Mouse (Mus musculus) intestine, embryonic 14.5 days (tissue): ENCODE data around the gene Sp7. TPM values are rescaled to one million over a fixed set of nuclear protein-coding genes. Genes with fewer than 3 reads are reported as not detected.

Experiments used
- ATAC-seq: fragments of 200-750 bp; cut with Nextera tagmentation; replicated peaks from 2 replicates; pipeline ENCODE4 v1.8.0; 2017; ENCODE audit warnings: low read depth, moderate number of reproducible peaks, moderate TSS enrichment, moderate library complexity; ENCODE audit not compliant: low FRiP score, low TSS enrichment
- DNase-seq: peaks from one replicate; pipeline ENCODE4 v3.0.0-alpha.2; 2018; ENCODE audit warnings: low spot score
- H3K27ac ChIP-seq: fragments of 300-500 bp; sonication (generic); 2 replicates; pipeline ENCODE4 v1.5.1; 2014; ENCODE audit warnings: low read depth, mild to moderate bottlenecking, control low read depth
- H3K27me3 ChIP-seq: fragments of 300-500 bp; sonication (generic); replicated peaks from 2 replicates; pipeline ENCODE4 v1.6.1; 2014; ENCODE audit warnings: low read length, control low read depth; ENCODE audit not compliant: control insufficient read depth, insufficient read depth
- H3K36me3 ChIP-seq: fragments of 300-500 bp; sonication (generic); 2 replicates; pipeline ENCODE4 v1.6.1; 2014; ENCODE audit warnings: low read length, control low read depth; ENCODE audit not compliant: control insufficient read depth, insufficient read depth
- H3K4me1 ChIP-seq: fragments of 300-500 bp; sonication (generic); replicated peaks from 2 replicates; pipeline ENCODE4 v1.6.1; 2014; ENCODE audit warnings: low read length, control low read depth, mixed read lengths; ENCODE audit not compliant: control insufficient read depth, insufficient read depth
- H3K4me2 ChIP-seq: fragments of 300-500 bp; sonication (generic); 2 replicates; pipeline ENCODE4 v1.6.1; 2014; ENCODE audit warnings: low read length
- H3K4me3 ChIP-seq: fragments of 300-500 bp; sonication (generic); 2 replicates; pipeline ENCODE4 v1.5.1; 2014; ENCODE audit warnings: low read depth, low read length, control low read depth, mixed read lengths
- H3K9ac ChIP-seq: fragments of 300-500 bp; sonication (generic); 2 replicates; pipeline ENCODE4 v1.6.1; 2014; ENCODE audit warnings: mild to moderate bottlenecking, low read length
- H3K9me3 ChIP-seq: fragments of 300-500 bp; sonication (generic); 2 replicates; pipeline ENCODE4 v1.6.1; 2016; ENCODE audit warnings: low read length, control low read depth; ENCODE audit not compliant: control insufficient read depth
- WGBS: fragments of 180-500 bp; shearing (Covaris S2); extraction: QIAGEN DNeasy Blood & Tissue Kit; methylation state at CpG from one replicate; pipeline ENCODE4 v1.1.7; 2014; 5-methylcytosine and 5-hydroxymethylcytosine counted together
- polyA plus RNA-seq: library from polyadenylated mRNA; unstranded; fragments of >200 nt; fragmentation: Nextera tagmentation; extraction: Ambion mirVana; gene quantifications from 2 replicates; pipeline ENCODE4 v1.2.1, GENCODE M21; 2014

Gene Sp7
- polyA plus RNA-seq, 1 experiment from 2014 or later: 1.2 TPM

GRCm38 (mm10) chr15:102395061-102395460, 28.1 kb upstream of the Sp7 start:
- Histone ChIP-seq H3K4me2 (no peak overlapping the region), H3K9me3 (no peaks in the 10 kb centered on the region), H3K36me3 (no peaks in the 10 kb centered on the region), H3K4me3 (no peak overlapping the region), H3K27ac (peak overlapping the region; percentile 12; the same call in 1 of the 2 replicates), H3K4me1 (peaks cover 20% of the 10 kb centered on the region), H3K9ac (no peak overlapping the region), H3K27me3 (no peaks in the 10 kb centered on the region)
- DNase-seq (no peak), ATAC-seq (peak; percentile 17; the same call in 1 of the 2 replicates)
- 6% methylated on average over 3 of the region's 3 CpGs for WGBS

- H3K27ac ChIP-seq: peak overlapping the region; percentile 67
- no peaks in the 10 kb centered on the region for H3K36me3 ChIP-seq
- no peak overlapping the region for H3K4me2 ChIP-seq
- DNase-seq: no peak
- H3K9me3 ChIP-seq: no peaks in the 10 kb centered on the region
- ATAC-seq: peak; percentile 61; the same call in 1 of the 2 replicates
- H3K9ac ChIP-seq: no peak overlapping the region
- H3K4me1 ChIP-seq: peaks cover 12% of the 10 kb centered on the region
- H3K27me3 ChIP-seq: no peaks in the 10 kb centered on the region
- H3K4me3 ChIP-seq: no peak overlapping the region
Observed at GRCm38 (mm10) chr15:102393584-102394014, 26.6 kb upstream of the Sp7 start.

GRCm38 (mm10) chr15:102392520-102392919, 25.5 kb upstream of the Sp7 start:
- H3K4me3 ChIP-seq: no peak overlapping the region
- ATAC-seq (no peak), DNase-seq (no peak)
- no peak overlapping the region for H3K9ac ChIP-seq
- 38% methylated on average over 2 of the region's 2 CpGs for WGBS
- no peak overlapping the region for H3K4me2 ChIP-seq
- H3K27me3 ChIP-seq: no peaks in the 10 kb centered on the region
- H3K9me3 ChIP-seq: no peaks in the 10 kb centered on the region
- H3K4me1 ChIP-seq: peaks cover 9% of the 10 kb centered on the region; the same call in 1 of the 2 replicates
- no peaks in the 10 kb centered on the region for H3K36me3 ChIP-seq
- H3K27ac ChIP-seq: peak overlapping the region; percentile 5; the same call in 1 of the 2 replicates

- ATAC-seq (no peak), DNase-seq (no peak)
- H3K27me3 ChIP-seq: no peaks in the 10 kb centered on the region
- no peak overlapping the region for H3K4me2 ChIP-seq
- WGBS: 85% methylated on average over 3 of the region's 3 CpGs
- no peak overlapping the region for H3K27ac ChIP-seq
- no peak overlapping the region for H3K9ac ChIP-seq
- H3K9me3 ChIP-seq: no peaks in the 10 kb centered on the region
- no peaks in the 10 kb centered on the region for H3K36me3 ChIP-seq
- peaks cover 6% of the 10 kb centered on the region; the same call in 1 of the 2 replicates for H3K4me1 ChIP-seq
- H3K4me3 ChIP-seq: no peak overlapping the region
Observed at GRCm38 (mm10) chr15:102388942-102389341, 22.0 kb upstream of the Sp7 start.

- no peak for DNase-seq
- H3K9me3 ChIP-seq: no peaks in the 10 kb centered on the region
- H3K27me3 ChIP-seq: no peaks in the 10 kb centered on the region
- 57% methylated on average over 9 of the region's 9 CpGs for whole genome bisulfite sequencing
- H3K27ac ChIP-seq: no peak overlapping the region
- no peak overlapping the region for H3K4me3 ChIP-seq
- no peak overlapping the region for H3K4me2 ChIP-seq
- H3K36me3 ChIP-seq: no peaks in the 10 kb centered on the region
- ATAC-seq: no peak
- H3K4me1 ChIP-seq: no peaks in the 10 kb centered on the region
- H3K9ac ChIP-seq: no peak overlapping the region
Observed at GRCm38 (mm10) chr15:102386640-102387039, 19.7 kb upstream of the Sp7 start.

GRCm38 (mm10) chr15:102383671-102384070, 16.7 kb upstream of the Sp7 start:
- Histone ChIP-seq H3K9me3 (no peaks in the 10 kb centered on the region), H3K4me1 (no peaks in the 10 kb centered on the region), H3K4me3 (no peak overlapping the region), H3K4me2 (no peak overlapping the region), H3K36me3 (no peaks in the 10 kb centered on the region), H3K27me3 (no peaks in the 10 kb centered on the region), H3K9ac (no peak overlapping the region), H3K27ac (no peak overlapping the region)
- DNase-seq (no peak), ATAC-seq (no peak)
- WGBS: 80% methylated on average over 6 of the region's 6 CpGs

- peak; percentile 91 for DNase-seq
- Histone ChIP-seq H3K27ac (no peak overlapping the region), H3K9me3 (no peaks in the 10 kb centered on the region), H3K4me1 (peaks cover 11% of the 10 kb centered on the region), H3K4me3 (no peak overlapping the region), H3K36me3 (no peaks in the 10 kb centered on the region), H3K9ac (no peak overlapping the region), H3K27me3 (no peaks in the 10 kb centered on the region), H3K4me2 (no peak overlapping the region)
- peak; percentile 68 for ATAC-seq
- under 1% methylated on average over 7 of the region's 7 CpGs for WGBS
Observed at GRCm38 (mm10) chr15:102381575-102381974, 14.6 kb upstream of the Sp7 start.

- H3K4me3 ChIP-seq: no peak overlapping the region
- H3K27me3 ChIP-seq: no peaks in the 10 kb centered on the region
- WGBS: 10% methylated on average over 10 of the region's 10 CpGs
- DNase-seq: no peak
- ATAC-seq: no peak
- H3K4me2 ChIP-seq: peak overlapping the region; percentile 96
- no peak overlapping the region for H3K9ac ChIP-seq
- H3K27ac ChIP-seq: no peak overlapping the region
- no peaks in the 10 kb centered on the region for H3K9me3 ChIP-seq
- H3K4me1 ChIP-seq: peaks cover 11% of the 10 kb centered on the region
- H3K36me3 ChIP-seq: no peaks in the 10 kb centered on the region
Observed at GRCm38 (mm10) chr15:102377810-102378262, 10.9 kb upstream of the Sp7 start.

GRCm38 (mm10) chr15:102377163-102377543, 10.2 kb upstream of the Sp7 start:
- ATAC-seq: peak; percentile 63
- Histone ChIP-seq H3K9me3 (no peaks in the 10 kb centered on the region), H3K4me3 (peak overlapping the region; percentile 56), H3K36me3 (no peaks in the 10 kb centered on the region), H3K27ac (peak overlapping the region; percentile 52), H3K4me2 (peak overlapping the region; percentile 96), H3K4me1 (peaks cover 11% of the 10 kb centered on the region), H3K27me3 (no peaks in the 10 kb centered on the region), H3K9ac (peak overlapping the region; percentile 59)
- under 1% methylated on average over 7 of the region's 7 CpGs for WGBS
- peak; percentile 97 for DNase-seq
